Mouse (Mus musculus) kidney, adult 9 months (tissue): ENCODE measurements around the gene Nle1.

Source experiments
- DNase-seq: peaks from one replicate; pipeline ENCODE4 v3.0.0; 2022

The Nle1 gene

DNA sequence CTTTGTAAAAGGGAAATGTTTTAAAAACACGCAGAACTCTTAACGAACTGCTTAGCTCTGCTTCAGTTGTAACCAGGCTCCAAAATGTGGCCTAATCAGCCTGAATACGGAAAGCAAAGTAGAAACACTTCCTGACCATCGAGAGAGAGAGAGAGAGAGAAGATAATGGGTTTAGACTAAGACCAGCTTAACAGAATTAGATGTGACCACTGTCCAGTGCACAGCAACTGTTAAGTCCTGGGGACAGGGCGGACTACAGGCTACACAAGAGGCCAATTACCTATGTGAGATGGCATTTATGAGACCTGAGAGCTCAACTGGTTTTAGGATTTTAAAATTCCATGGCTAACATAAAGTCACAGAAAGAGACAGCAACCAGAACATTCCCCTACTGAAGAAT is 40.3 kb downstream of the Nle1 start:
- DNase-seq: no peak

DNA sequence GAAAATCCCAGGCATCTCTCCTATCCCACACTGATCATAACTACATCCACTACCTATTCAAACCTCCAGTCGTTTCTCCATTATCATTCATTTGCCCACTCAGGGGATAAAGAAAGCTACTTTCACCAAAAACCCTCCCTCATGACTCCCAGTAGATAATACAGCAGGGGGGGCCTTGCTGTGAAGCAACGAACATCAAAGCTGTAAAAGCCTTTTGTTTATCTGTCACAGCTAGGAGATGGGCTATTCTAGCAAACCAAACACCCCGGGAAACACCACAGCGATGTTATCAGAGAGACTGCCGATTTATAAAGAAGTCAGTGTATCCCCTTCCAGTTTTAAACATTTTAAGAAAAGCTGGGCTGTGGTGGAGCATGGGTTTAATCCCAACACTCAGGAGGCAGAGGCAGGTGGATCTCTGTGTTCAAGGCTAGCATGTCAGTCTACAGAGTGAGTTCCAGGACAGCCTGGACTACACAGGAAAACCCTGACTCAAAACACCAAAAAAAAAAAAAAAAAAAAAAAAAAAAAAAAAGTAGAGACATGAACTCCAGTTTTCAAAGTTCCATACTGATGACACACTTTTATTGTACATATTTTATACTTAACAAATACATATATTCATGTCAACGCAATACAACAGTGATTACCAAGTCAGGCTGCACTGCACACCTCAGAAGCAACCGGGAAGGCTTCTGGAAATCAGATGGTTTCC is 41.2 kb downstream of the Nle1 start:
- DNase-seq: no peak

DNA sequence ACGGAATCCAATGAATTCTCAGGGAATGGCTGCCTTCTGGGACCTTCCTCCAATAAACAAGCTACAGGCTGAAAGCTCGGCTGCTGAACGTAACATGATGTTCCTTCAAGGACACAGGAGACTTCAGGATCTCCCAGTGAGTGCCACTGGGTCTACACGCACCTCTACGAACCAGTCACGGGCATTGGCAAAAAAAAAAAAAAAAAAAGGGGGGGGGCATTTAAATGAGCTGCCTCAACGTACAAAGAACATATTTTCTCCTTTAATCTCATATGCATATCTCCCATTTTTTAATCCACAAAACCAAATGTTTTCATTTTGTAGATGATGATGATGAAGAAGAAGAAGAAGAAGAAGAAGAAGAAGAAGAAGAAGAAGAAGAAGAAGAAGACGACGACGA is 42.3 kb downstream of the Nle1 start:
- DNase-seq: no peak

DNA sequence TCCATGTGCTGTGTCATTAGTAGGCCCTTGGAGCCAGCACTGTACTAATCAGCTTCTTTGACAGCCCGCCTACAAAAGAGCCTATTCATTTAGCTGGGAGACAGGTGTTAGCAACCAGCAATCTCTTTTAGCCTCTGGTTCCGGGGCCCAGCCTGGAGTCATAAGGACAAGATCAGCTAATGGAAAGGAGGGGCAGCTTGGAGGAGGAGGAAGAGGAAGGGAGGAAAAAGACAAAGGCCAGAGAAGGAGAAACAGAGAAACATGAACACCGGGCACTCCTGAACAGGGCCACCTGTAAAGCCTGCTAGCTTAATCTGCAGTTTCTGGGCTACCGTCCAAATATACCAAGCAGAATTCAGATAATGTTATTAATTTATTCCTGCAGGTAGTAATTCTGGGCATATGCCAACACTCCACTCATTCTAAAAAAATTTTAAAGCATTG is 44.7 kb downstream of the Nle1 start:
- DNase-seq: no peak

DNA sequence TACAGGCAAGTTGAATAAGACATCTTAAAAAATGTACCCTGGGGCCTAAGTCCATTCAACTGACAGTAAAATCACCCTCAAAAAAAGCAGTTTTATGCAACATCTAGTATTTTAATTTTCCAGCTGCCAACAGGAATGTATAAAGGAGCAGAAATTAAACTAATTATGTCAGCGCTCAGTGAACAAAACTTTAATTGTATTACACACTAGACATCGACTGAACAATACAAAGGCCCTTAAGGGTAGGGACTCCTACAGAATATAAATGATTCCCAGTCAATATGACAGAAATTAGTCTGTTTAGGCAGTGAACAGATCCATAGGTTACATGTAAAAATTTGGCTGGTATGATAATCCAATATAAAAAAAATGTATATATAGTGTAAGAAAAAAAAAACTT is 45.2 kb downstream of the Nle1 start:
- DNase-seq: no peak

DNA sequence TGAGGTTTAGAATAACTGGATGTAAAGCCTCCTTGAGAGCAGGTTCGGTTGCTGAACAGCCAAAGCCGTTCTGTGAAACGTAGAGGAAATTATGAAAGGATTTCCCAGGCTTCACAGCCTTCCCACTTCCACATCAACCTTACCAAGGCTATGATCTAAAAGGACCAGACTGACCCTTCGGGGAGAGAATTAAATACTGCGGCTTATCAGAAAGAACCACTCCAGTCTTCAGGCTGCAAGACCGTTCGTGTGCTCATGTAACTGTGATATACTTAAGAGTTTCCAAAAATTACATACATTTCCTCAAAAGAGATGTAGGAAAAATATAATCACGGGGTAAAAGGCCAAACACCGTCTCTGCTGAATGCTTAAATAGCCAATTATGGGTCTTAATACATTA is 45.6 kb downstream of the Nle1 start:
- DNase-seq: no peak

DNA sequence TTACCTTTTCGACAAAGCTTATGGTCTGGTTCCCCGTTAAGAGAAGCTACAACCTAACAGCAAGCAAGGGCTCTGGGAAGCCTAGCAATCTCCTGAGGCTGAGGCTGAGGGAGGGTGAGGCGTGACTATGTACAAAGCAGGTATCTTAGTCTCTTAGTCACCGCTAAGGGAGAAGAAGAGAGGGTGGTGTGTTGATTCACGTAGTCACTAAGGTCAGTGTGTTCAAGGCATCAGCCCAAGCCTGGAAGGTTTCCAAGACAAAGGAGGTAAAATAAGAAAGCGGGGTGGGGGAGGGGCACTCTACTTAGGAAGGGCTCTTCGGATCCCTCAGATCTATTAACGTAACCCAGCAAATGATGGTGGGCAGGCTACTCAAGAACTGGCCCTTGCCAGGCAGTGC is 46.7 kb downstream of the Nle1 start:
- peak; percentile 66 for DNase-seq

DNA sequence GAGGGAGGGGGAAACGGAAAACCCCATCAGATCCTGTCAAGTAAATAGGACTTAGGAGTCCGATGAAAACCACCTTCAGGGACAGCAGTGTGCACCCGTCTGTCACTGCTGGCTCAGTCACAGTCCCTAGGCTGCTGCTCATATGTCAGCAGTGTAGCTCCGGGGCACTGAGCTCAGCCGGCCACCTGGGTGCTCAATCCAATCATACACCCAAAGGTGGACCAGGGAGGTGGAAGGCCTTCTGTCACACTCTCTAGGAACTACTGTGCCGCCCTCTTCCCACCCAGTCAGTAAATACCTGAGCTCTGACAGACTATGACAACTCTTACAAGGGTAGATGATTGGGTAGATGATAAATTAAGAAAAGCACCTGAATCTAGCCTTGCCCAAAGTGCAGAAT is 47.5 kb downstream of the Nle1 start:
- no peak for DNase-seq

DNA sequence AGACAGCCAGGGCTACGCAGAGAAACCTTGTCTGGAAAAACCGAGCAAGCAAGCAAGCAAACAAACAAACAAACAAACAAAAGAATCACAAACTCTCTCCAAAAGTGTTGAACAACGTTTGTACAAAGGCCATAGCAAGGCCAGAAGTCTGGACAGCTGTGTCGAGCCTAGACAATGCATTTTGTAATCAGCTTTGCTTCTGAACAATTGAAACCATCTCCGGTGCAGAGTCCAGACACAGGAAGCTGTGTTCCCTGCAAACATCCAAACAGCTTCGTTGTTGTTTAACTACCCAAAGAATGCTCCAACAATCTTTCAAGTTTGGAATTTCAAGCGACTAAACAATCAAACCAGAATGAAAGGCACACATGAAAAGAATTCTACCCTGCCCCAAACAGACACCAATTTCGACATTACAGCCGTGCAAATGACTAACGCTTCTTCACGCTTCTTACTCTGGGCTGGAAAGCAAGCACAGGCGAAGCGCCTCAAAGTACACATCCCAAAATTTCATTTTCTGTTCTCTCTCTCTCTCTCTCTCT is 50.8 kb downstream of the Nle1 start:
- peak; percentile 80 for DNase-seq

DNA sequence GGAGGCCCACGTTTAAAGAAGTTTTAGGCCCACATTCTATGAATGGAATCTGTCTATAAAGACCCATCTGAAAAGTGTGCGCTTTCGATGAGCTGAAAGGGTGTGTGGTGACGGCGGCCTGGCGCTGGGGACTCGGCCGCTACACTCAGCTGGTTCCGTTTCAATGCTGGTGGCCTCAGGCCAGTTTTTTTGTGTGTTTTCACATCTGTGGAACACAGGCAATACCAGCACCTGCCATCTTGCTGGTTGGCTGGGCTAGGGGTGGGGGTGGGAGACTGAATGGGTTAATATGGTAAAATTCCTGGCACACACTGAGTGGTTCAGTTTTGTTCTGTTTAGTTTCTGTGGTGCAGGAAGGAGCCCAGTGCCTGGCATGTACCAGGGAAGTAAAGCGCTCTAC is 52.2 kb downstream of the Nle1 start:
- DNase-seq: no peak

DNA sequence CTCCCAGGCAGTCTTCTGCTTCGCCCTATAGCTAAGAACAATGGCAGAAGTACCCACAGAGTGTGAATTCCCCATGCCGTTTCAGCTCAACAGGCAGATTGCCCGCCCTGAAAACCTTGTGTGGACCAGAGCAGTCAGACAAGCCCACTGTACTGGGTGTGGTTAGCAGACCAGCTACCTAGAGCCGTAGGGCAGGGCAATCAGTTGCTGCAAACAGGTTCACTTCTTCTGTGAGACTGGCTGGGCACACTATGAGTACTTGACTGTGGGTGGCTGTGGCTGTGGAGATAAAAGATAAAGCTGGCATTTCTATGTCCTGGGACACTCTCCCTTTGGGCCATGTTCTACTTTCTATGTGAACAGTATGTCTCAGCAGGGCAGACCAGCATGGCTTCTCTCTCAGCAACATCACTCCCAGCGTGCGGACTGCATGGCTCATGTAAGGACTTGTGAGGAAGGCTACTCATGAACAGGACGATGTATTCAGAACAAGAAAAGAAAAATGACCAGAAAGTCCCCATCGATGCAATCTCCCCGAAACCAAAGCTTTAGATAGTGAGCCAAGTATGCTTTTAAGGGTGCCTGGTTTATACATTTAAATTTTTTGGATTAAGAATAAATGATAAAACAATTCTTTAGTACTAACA is 52.8 kb downstream of the Nle1 start:
- no peak for DNase-seq

DNA sequence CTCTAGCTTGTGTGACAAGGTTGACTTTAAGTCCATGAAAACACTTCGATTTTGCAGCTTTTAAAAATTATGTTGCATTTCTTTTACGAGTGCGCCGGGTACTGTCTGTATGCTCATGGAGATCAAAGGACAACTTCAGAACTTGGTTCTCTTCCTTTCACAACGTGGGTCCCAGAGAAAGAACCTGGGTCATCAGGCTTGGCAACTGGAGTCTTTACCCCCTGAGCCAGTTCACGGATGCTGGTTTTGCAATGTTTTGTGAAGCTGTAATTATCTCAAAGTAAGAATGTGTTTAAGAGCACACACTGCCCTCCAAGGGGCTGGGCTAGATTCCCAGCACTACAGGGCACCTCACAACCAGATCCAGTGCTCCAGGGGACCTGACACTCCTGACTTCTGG is 54.1 kb downstream of the Nle1 start:
- DNase-seq: no peak

DNA sequence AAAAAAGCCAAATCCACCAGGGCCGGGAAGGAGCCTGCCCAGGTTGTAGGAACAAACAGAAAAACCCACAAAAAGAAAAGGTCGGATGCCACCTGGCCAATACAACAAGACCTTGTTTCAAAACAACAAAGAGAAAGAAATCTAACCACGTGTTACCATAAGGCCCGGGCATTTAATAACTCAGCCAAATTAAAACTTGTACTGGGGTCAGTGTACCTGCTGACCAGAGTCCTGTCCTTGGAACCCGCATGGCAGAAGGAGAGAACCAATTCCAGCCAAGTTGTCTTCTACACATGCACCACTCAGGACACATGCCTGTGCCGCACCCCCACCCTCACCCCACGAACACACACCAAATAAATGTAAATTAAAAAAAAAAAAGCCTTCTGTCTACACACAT is 55.3 kb downstream of the Nle1 start:
- peak; percentile 76 for DNase-seq

DNA sequence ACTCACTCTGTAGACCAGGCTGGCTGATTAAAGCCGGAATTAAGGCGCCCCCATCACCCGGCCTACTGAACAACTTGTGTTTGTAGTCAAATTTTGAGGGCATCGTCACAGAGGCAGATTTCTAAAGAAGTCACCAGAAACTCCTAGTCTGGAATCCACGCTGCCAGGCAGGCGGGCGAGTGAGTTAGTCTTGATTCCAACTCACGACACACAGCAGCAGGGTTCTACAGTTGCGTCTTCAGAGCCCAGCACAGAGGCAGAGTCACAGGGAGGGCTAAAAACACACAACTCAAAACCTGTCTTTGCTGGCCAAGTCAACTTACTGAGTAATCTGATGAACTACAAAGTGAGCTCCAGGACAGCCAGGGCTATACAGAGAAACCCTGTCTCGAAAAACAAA is 55.7 kb downstream of the Nle1 start:
- no peak for DNase-seq

DNA sequence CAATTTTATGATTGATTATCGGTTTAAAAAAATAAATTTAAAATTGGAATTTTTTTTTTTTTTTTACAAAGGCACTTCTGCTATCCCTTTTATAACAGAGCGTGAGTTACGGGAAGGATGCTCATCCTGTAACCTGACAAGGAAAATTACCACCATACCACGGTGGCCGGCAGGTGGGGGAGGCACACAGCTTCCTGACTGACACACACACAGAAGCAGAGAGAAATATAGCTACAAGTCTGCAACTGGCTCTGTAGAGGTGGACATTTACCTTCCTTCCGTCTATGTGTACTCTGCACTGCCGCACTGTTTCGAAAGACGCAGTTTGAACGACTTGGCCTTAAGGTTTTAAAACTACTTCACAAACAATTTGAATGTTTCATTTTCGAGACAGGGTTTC is 56.1 kb downstream of the Nle1 start:
- no peak for DNase-seq
